Mouse (Mus musculus) heart, adult 2 months (tissue): ENCODE measurements around the gene Yipf2.

ENCODE experiments used
- CTCF ChIP-seq: fragments of 200-600 bp; IDR thresholded peaks from 2 replicates; pipeline ENCODE4 v1.8.1; 2022; ENCODE audit warnings: antibody characterized with exemption, mild to moderate bottlenecking, moderate library complexity
- EP300 ChIP-seq: fragments of 200-500 bp; IDR thresholded peaks from 2 replicates; pipeline ENCODE4 v1.6.1; 2011; ENCODE audit warnings: low read depth, low read length, control low read depth; ENCODE audit not compliant: insufficient read depth
- POLR2A ChIP-seq: fragments of 200-500 bp; IDR thresholded peaks from 2 replicates; pipeline ENCODE4 v1.6.1; 2011; ENCODE audit warnings: mild to moderate bottlenecking, low read depth, low read length, control low read depth; ENCODE audit not compliant: insufficient read depth

- TF ChIP-seq CTCF (no peak), POLR2A (no peak), EP300 (no peak)
Measured at GRCm38 (mm10) chr9:21627145-21627795, 34.6 kb upstream of the Yipf2 start.
